Mouse (Mus musculus) olfactory bulb, adult 2 months (tissue): ENCODE measurements around the gene Epb41l1. TPM values are rescaled to one million over a fixed set of nuclear protein-coding genes. Genes with fewer than 3 reads are reported as not detected.
"Not testable (repeated sequence)": the region's sequence is repeated elsewhere in the genome, so short reads cannot be mapped to it uniquely, and the experiment has no call there.

Experiments used
- H3K27ac ChIP-seq: fragments of 200-500 bp; 2 replicates; pipeline ENCODE4 v1.5.1; 2012; ENCODE audit warnings: low read depth, low read length; ENCODE audit not compliant: insufficient read depth
- H3K4me1 ChIP-seq: fragments of 200-500 bp; 2 replicates; pipeline ENCODE4 v1.6.1; 2012; ENCODE audit warnings: low read length; ENCODE audit not compliant: control insufficient read depth, insufficient read depth
- H3K4me3 ChIP-seq: fragments of 200-500 bp; 2 replicates; pipeline ENCODE4 v1.5.1; 2012; ENCODE audit warnings: mild to moderate bottlenecking, low read depth, low read length, moderate library complexity; ENCODE audit not compliant: insufficient read depth
- CTCF ChIP-seq: fragments of 200-500 bp; IDR thresholded peaks from 2 replicates; pipeline ENCODE4 v1.5.1; 2012; ENCODE audit warnings: low read depth, mild to moderate bottlenecking, low read length, moderate library complexity; ENCODE audit not compliant: insufficient read depth
- POLR2A ChIP-seq: fragments of 200-500 bp; IDR thresholded peaks from 2 replicates; pipeline ENCODE4 v1.6.1; 2012; ENCODE audit warnings: mild to moderate bottlenecking, low read depth, low read length, moderate library complexity; ENCODE audit not compliant: insufficient read depth
- WGBS: fragments of 180-500 bp; shearing (Covaris S2); methylation state at CpG from one replicate; pipeline ENCODE4 v1.1.7; 2018; 5-methylcytosine and 5-hydroxymethylcytosine counted together
- polyA plus RNA-seq: library from polyadenylated mRNA; stranded (reverse); fragments of >200 nt; gene quantifications from 2 replicates; pipeline ENCODE4 v1.2.4, GENCODE M21; 2012; ENCODE audit warnings: low replicate concordance; ENCODE audit not compliant: missing spikeins, insufficient read depth, insufficient read length

Epb41l1 gene
- polyA plus RNA-seq, 1 experiment = 51.4 TPM

DNA sequence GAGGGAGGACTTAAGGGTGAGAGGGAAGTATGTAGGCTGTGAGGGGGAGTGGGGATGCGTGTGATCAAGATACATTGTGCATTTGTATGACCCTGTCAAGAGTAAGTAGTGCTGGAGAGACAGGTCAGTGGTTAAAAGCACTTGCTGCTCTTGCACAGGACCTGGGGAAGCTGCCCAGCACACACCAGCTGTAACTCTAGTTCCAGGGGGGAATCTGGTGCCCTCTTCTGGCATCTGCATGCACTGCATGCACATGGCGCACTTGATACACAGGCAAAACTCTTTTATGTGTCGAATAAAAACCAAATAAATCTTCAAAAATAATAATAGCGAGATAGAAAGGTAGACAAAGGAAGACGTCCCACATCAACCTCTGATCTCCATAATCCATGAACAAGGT, 77.2 kb downstream of the Epb41l1 start:
- peaks cover 13% of the 10 kb centered on the region for H3K4me1 ChIP-seq

DNA sequence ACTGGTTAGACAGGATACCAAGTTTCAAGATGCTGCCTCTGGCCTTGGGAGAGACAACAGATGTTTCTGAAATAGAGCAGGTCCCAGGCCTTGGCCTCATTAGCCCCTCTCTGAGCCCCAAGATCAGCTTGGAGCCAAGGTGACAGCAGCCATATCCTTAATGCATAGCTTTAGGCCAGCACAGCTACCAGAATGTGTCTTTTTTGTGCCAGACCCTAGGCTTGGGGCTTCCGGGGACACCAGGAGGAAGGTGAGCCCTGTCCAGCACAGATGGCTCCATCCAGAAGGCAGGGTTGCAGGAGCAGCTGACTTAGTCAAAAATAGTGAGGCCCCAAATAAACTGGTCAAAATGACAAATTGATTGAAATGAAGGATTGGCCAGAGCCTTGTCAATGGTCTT, 80.3 kb downstream of the Epb41l1 start:
- WGBS = 93% methylated on average over 1 of the region's 1 CpGs
- Histone ChIP-seq H3K4me1 (0 out of 2 replicates have a peak, but pooled peaks cover 6% of the 10 kb centered on the region), H3K4me3 (no peak overlapping the region), H3K27ac (no peak overlapping the region)
- TF ChIP-seq CTCF (no peak), POLR2A (no peak)

More for the DNA sequence above, 77.2 kb downstream of the Epb41l1 start:
- TF ChIP-seq CTCF = peak; percentile 48
- TF ChIP-seq POLR2A = no peak
- 51% methylated on average over 5 of the region's 5 CpGs for WGBS
- Histone ChIP-seq H3K27ac (no peak overlapping the region), H3K4me3 (no peak overlapping the region)

DNA sequence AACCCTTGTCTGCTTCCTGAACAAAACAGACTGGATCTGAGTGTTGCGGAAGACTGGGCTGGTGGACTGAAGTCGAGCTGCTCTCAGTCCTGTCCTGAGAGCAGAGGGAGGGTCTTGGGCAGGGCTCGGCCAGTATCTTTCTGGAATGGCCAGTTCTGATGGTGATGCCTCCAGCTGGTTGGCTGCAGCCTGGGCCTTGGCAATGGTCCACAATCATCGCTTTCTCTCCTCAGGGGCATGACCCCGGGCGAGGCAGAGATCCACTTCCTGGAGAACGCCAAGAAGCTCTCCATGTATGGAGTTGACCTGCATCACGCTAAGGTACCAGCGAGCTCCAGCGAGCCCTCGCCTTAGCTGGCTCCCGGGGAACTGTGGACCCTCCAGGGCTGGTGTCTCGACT, 84.8 kb downstream of the Epb41l1 start:
- WGBS = 87% methylated on average over 13 of the region's 13 CpGs
- no peak overlapping the region for H3K4me3 ChIP-seq

DNA sequence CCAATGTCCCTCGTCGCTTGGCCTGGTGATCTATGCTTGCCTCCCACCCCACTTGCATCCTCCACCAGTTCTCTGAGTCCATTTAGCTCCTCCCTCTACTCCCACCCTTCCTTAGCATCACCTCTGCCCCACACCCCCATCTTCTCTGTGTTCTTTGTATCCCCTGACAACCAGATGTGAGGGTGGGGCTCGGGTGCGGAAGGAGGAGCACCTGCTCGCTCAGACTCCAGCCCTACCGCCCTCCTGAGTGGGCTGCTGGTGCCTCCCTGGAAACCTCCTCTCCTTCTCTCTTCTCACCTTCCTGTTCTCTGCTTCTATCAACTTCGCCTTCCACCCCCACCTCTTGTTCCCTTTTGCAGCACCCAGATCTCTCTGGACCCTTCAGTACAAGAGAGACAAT, 91.3 kb downstream of the Epb41l1 start:
- Histone ChIP-seq H3K4me1 (peaks cover 21% of the 10 kb centered on the region), H3K27ac (no peak overlapping the region), H3K4me3 (no peak overlapping the region)
- 66% methylated on average over 7 of the region's 7 CpGs for WGBS
- TF ChIP-seq CTCF (no peak), POLR2A (no peak)

More for the DNA sequence above, 84.8 kb downstream of the Epb41l1 start:
- Histone ChIP-seq H3K4me1 (0 out of 2 replicates have a peak, but pooled peaks cover 3% of the 10 kb centered on the region), H3K27ac (no peak overlapping the region)
- TF ChIP-seq POLR2A (no peak), CTCF (no peak)

DNA sequence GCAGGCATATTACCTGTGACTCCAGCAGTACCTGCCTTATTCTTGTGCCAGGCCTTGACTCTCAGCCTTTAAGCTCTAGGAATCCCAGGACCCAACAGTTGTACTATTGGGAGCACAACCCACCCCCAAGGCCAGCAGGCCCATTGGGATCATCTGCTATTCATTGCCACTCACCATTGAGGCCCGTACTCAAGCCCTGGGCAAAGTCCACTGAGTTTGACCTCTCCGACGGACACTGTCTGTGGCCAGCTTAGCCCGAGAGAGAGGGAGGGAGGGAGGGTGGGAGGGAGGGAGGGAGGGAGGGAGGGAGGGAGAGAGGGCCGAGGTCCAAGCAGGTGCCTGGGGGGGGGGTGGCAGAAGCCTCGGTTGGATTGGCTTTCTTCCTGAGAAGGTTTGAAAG, 91.9 kb downstream of the Epb41l1 start:
- H3K4me3 ChIP-seq = no peak overlapping the region
- TF ChIP-seq POLR2A (no peak), CTCF (no peak)
- WGBS = 70% methylated on average over 6 of the region's 6 CpGs
- H3K27ac ChIP-seq = no peak overlapping the region
- H3K4me1 ChIP-seq = peaks cover 21% of the 10 kb centered on the region

DNA sequence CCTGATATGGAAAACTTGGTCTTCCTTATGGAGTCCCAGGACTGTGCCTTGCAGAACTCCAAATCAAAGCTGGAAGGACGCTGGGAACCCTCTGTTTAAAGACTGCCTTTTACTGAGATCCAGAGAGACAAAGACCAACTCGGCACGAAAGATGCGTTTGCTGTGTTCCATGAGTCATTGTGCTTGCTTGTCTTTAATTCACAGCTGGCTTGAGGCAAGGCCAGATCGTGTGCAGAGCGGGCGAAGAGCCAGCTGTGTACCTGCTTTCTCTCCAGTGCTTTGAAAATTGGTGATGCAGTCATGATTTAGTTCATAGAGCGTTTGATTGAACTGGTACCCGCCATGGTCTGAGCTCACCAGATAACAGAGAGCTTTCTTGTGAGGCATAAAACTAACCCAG, 94.4 kb downstream of the Epb41l1 start:
- 37% methylated on average over 9 of the region's 9 CpGs for WGBS
- TF ChIP-seq POLR2A (no peak), CTCF (no peak)
- peaks cover 27% of the 10 kb centered on the region for H3K4me1 ChIP-seq
- no peak overlapping the region for H3K4me3 ChIP-seq
- H3K27ac ChIP-seq = no peak overlapping the region; the same call in 1 of the 2 replicates

DNA sequence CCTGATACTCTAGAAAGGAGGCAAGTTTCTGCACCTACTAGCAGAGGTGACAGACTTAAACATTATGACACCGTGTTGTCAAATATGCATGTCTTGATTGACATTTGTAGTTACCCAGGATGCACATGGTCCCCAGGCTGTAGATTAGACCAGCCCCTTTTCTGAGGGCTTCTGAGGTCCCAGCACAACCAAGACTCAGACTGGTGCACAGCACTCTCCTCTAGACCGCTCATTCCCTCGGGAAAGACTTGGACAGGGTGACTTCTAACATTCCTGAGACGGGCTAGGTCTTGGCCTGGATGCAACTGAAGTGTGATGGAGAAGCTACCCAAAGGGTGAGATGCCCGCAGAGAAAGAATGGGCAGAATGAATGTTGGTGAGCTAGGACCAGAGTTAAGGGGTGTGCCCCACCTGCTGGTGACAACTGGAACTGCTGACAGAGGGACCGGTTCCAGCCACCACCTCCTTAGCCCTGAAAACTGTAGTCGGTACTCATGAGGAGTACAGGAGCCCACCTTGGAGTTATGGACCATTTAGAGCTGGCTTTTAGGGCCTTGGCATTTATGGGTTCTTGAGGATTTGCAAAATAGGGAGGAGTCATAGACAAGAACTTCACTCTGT, 95.0 kb downstream of the Epb41l1 start:
- Histone ChIP-seq H3K4me1 (peaks cover 28% of the 10 kb centered on the region), H3K27ac (no peak overlapping the region; the same call in 1 of the 2 replicates), H3K4me3 (no peak overlapping the region)
- TF ChIP-seq POLR2A (no peak), CTCF (peak; percentile 76)
- WGBS = 17% methylated on average over 7 of the region's 7 CpGs

DNA sequence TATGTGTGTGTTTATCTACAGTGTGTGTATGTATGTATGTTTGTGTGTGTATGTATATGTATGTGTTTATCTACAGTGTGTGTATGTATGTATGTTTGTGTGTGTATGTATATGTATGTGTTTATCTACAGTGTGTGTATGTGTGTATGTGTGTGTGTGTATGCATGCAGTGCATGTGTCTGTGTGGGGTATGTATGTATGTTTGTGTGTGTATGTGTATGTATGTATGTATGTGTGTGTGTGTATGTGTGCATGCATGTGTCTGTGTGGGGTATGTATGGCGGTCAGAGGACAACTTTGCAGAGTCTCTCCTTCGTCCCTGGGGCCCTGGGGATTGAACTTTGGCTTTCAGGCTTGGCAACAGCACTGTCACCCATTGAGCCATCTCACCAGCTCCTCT, 96.0 kb downstream of the Epb41l1 start:
- 79% methylated on average over 2 of the region's 2 CpGs for WGBS
- not testable (repeated sequence) for H3K27ac ChIP-seq, H3K4me3 ChIP-seq
- H3K4me1 ChIP-seq = peaks cover 23% of the 10 kb centered on the region

DNA sequence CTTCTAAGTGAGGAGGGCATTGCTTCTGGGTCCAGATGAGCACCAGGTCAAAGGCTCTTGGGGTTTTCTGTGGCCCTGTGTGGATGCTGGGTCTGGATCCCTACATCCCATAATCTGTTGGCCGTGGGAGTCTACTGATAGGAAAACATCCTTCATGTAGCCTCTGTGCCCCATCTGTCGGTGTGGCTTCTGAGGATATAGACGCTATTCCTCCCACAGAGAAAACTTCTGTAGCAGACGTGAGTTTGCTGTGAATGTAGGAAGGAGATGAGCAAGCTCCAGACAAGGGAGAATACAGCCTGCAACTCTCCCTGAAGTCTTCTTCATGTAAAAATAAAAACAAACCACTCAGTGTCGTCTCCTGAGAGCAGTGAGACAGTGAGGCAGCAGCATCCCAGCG, 97.6 kb downstream of the Epb41l1 start:
- Histone ChIP-seq H3K4me3 (no peak overlapping the region), H3K27ac (no peak overlapping the region), H3K4me1 (peaks cover 22% of the 10 kb centered on the region)
- WGBS = 63% methylated on average over 6 of the region's 6 CpGs
- no peak for TF ChIP-seq CTCF
- no peak for TF ChIP-seq POLR2A

DNA sequence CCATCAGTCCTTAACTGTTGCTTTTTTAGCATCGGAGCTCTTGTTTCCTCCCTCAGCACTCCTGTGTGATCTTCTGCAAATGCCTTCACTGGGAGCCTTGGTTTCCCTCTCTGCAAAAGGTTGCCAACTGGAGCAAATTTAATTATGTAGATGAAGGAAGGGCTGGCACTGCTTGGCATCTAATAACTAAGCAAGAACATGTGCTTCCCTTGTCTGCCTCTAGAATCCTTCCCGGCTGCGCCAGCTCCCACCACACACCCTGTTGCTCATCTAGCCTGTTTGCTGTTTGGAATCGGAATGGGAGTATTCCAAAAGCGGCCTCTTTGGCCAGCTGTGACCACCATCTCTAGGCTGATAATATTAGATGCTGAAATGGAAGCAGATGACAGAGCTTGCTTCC, 98.9 kb downstream of the Epb41l1 start:
- WGBS = 26% methylated on average over 5 of the region's 5 CpGs
- Histone ChIP-seq H3K4me1 (peaks cover 21% of the 10 kb centered on the region), H3K27ac (no peak overlapping the region), H3K4me3 (no peak overlapping the region)
- TF ChIP-seq POLR2A = no peak
- no peak for TF ChIP-seq CTCF
